Mouse (Mus musculus) urinary bladder, adult 2 months (tissue): ENCODE measurements around the gene Manbal. TPM values are rescaled to one million over a fixed set of nuclear protein-coding genes. Genes with fewer than 3 reads are reported as not detected.
"Not testable (repeated sequence)": the region's sequence is repeated elsewhere in the genome, so short reads cannot be mapped to it uniquely, and the experiment has no call there.

Experiments
- DNase-seq: peaks from one replicate; pipeline ENCODE4 v3.0.0; 2022; ENCODE audit warnings: low spot score
- polyA plus RNA-seq: library from polyadenylated mRNA; depleted of rRNA; stranded (reverse); fragments of >200 nt; gene quantifications from 2 replicates; pipeline ENCODE4 v1.2.3, GENCODE M21; 2012

Manbal gene
- polyA plus RNA-seq, 1 experiment, result 115 TPM

GRCm38 (mm10) chr2:157366762-157367161, 632 bp upstream of the Manbal start:
- no peak for DNase-seq

GRCm38 (mm10) chr2:157367991-157368390, 597 bp downstream of the Manbal start:
- no peak for DNase-seq

- DNase-seq, result no peak
These were observed 4.3 kb downstream of the Manbal start for GRCm38 (mm10) chr2:157371696-157372095.

- DNase-seq, result peak; percentile 47
These were observed 6.3 kb downstream of the Manbal start for GRCm38 (mm10) chr2:157373681-157374080.

- no peak for DNase-seq
These were observed 7.7 kb downstream of the Manbal start for GRCm38 (mm10) chr2:157375051-157375450.

GRCm38 (mm10) chr2:157375794-157376757, 8.7 kb downstream of the Manbal start:
- DNase-seq, result no peak

GRCm38 (mm10) chr2:157376995-157377394, 9.6 kb downstream of the Manbal start:
- no peak for DNase-seq

- DNase-seq, result no peak
These were observed 17.4 kb downstream of the Manbal start for GRCm38 (mm10) chr2:157384836-157385235.

- not testable (repeated sequence) for DNase-seq
These were observed 21.7 kb downstream of the Manbal start for GRCm38 (mm10) chr2:157388901-157389590.

GRCm38 (mm10) chr2:157389591-157389921, 22.2 kb downstream of the Manbal start:
- no peak for DNase-seq

GRCm38 (mm10) chr2:157392331-157392730, 24.9 kb downstream of the Manbal start:
- DNase-seq, result no peak

GRCm38 (mm10) chr2:157393549-157393948, 26.2 kb downstream of the Manbal start:
- DNase-seq, result no peak

- no peak for DNase-seq
These were observed 27.5 kb downstream of the Manbal start for GRCm38 (mm10) chr2:157394868-157395267.

GRCm38 (mm10) chr2:157395371-157395770, 28.0 kb downstream of the Manbal start:
- no peak for DNase-seq

GRCm38 (mm10) chr2:157395960-157396359, 28.6 kb downstream of the Manbal start:
- no peak for DNase-seq

GRCm38 (mm10) chr2:157397376-157397775, 30.0 kb downstream of the Manbal start:
- DNase-seq, result no peak

GRCm38 (mm10) chr2:157398539-157398938, 31.1 kb downstream of the Manbal start:
- DNase-seq, result no peak

- no peak for DNase-seq
These were observed 32.4 kb downstream of the Manbal start for GRCm38 (mm10) chr2:157399797-157400196.

- DNase-seq, result no peak
These were observed 33.1 kb downstream of the Manbal start for GRCm38 (mm10) chr2:157400491-157400890.

GRCm38 (mm10) chr2:157401261-157401660, 33.9 kb downstream of the Manbal start:
- no peak for DNase-seq

- DNase-seq, result no peak
These were observed 40.2 kb downstream of the Manbal start for GRCm38 (mm10) chr2:157407596-157407995.

GRCm38 (mm10) chr2:157409793-157410533, 42.6 kb downstream of the Manbal start:
- DNase-seq, result no peak
